Mouse (Mus musculus): ENCODE measurements at regions not wholly inside any gene's neighbourhood (a gene's known extent, or its start where the extent isn't known, plus 50 kb on each side); places are given as distances from the start of the nearest gene placed in this dataset.

DNA sequence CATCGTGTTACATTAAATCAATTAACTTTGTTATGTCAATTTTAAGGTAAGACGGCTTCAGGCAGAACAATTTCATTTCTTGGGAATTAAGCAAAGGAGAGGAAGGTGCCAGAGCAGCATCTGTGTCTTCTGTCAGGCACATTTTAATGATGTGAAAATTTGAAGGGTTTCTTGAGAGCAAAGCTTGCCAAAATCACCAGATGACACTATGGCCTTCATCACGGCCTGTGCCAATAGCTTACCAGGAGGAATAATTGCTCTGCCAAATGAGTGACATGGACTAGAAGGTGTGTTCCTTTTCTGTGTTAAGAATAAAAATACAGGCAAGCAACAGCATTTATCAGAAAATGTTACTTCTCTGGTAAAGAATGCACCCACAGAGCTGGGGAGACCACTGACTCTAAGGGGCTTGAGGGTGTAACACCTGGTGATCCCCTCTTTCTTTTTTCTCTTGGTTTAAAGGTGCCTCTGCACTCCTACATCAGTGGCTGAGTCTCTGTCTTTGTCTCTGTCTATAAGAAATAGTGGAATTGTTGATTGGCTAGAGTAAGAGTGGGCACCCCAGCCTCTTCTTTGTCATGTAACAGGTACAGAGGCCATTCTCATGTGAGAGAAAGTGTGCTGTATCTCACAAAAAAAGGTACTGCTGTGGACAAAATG is 856.2 kb upstream of the Chrm3 start:
- H3K36me3 ChIP-seq = no peaks in the 10 kb centered on the region
- H3K9me3 ChIP-seq (replicated peaks) = no peaks in the 10 kb centered on the region
- H3K4me1 ChIP-seq = no peaks in the 10 kb centered on the region
- no peak for DNase-seq (ENCODE audit: low spot score)
- WGBS = 92% methylated on average over 3 of the region's 3 CpGs
- no peak overlapping the region for H3K4me3 ChIP-seq
- no peak overlapping the region for H3K27ac ChIP-seq (replicated peaks)
- no peaks in the 10 kb centered on the region for H3K27me3 ChIP-seq (ENCODE audit: low read depth, poor library complexity, severe bottlenecking)

DNA sequence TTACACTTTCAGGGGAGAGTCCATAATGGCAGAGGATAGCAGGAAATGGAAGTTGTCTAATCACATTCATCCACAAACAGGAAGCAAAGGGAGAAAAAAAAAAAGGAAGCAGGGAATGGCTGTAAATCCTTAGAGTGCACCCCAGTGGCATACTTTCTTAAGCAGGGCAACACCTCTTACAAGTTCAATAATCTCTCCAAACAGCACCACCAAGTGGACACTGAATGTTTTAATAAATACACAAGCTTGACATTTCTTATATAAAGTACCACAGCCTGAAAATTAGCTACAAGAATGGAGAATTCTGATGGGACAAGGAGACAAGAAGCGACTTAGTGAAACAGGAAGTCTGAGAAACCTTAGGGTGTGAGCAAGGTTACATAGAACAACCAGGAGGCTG is 849.5 kb upstream of the Chrm3 start:
- Histone ChIP-seq H3K4me1 (no peaks in the 10 kb centered on the region), H3K27me3 (ENCODE audit: low read depth, poor library complexity, severe bottlenecking) (no peaks in the 10 kb centered on the region), H3K27ac (replicated peaks) (no peak overlapping the region), H3K9me3 (replicated peaks) (peaks cover 3% of the 10 kb centered on the region; the same call in 1 of the 2 replicates), H3K4me3 (no peak overlapping the region), H3K36me3 (no peaks in the 10 kb centered on the region)
- no peak for DNase-seq (ENCODE audit: low spot score)
- 95% methylated on average over 1 of the region's 1 CpGs for WGBS

DNA sequence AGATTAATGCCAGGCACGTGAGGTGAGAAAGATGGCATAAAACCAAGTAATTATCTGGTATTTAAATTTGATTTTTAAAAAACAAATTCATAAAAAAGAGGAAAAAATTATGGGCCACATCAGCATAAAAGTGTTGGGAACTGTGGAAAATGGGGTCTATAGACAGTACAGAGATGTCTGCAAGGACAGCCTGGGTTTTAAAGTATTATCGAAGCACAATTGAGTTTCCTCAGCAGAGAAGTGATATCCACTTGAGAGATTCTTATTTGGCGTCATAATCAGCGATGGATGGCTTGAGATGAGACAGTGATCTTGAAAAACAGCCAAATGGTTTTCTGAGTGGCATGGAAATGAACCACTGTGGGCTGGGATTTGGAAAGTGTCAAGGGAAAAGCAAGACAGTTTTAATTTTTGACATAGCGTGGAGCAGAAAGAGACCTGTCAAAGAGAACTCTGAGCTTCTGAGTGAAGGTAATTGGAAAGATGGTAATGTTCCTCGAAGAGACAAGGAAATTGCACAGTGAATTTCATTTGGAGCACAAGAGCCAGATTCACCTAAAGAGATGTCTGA is 844.7 kb upstream of the Chrm3 start:
- H3K4me1 ChIP-seq = no peaks in the 10 kb centered on the region
- H3K36me3 ChIP-seq = no peaks in the 10 kb centered on the region
- H3K27ac ChIP-seq (replicated peaks) = no peak overlapping the region
- no peak overlapping the region for H3K4me3 ChIP-seq
- no peaks in the 10 kb centered on the region for H3K27me3 ChIP-seq (ENCODE audit: low read depth, poor library complexity, severe bottlenecking)
- 89% methylated on average over 6 of the region's 6 CpGs for WGBS
- peaks cover 3% of the 10 kb centered on the region; the same call in 1 of the 2 replicates for H3K9me3 ChIP-seq (replicated peaks)
- no peak for DNase-seq (ENCODE audit: low spot score)

DNA sequence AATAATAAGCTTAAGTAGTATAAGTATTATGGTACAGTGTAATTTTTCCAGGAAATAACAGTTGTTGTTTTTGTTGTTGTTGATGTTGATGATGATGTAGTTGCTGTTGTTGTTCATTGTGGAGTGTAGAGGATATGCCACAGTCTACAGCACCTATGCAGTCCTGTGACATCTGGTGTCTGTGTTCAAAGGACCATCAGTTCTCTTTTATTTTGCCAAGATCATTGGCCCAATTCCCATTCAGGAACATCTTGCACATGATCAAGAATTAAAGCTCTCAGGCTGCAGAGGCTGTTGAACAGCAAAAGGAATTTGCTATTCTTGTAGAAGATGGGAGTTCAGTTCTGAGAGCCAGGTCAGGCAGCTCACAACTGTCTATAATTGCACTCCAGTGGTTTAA is 841.3 kb upstream of the Chrm3 start:
- H3K4me3 ChIP-seq = no peak overlapping the region
- no peak for DNase-seq (ENCODE audit: low spot score)
- no peaks in the 10 kb centered on the region for H3K9me3 ChIP-seq (replicated peaks)
- no peaks in the 10 kb centered on the region for H3K4me1 ChIP-seq
- H3K27ac ChIP-seq (replicated peaks) = no peak overlapping the region
- no peaks in the 10 kb centered on the region for H3K27me3 ChIP-seq (ENCODE audit: low read depth, poor library complexity, severe bottlenecking)
- no peaks in the 10 kb centered on the region for H3K36me3 ChIP-seq

DNA sequence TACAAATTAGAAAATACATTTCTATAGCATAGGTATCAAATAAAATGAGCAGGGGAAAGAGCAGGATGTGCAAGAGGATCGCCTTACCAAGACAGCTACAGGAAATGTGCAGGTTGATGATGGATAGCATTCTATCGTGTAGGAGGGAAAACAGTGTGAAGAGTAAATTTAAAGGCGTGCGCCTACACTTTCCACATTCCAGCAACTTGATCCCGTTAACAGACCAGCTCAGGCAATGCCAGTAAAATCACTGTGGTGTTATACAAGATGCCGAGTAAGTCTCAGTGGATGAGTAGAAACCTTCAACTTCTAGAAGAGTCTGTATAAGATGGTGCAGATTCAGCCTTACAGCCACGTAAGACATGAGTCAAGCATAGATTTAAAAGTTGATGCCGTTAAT is 831.8 kb upstream of the Chrm3 start:
- Histone ChIP-seq H3K4me3 (no peak overlapping the region), H3K9me3 (replicated peaks) (0 out of 2 replicates have a peak, but pooled peaks cover 2% of the 10 kb centered on the region), H3K27ac (replicated peaks) (no peak overlapping the region), H3K27me3 (ENCODE audit: low read depth, poor library complexity, severe bottlenecking) (no peaks in the 10 kb centered on the region), H3K4me1 (no peaks in the 10 kb centered on the region), H3K36me3 (no peaks in the 10 kb centered on the region)
- 87% methylated on average over 8 of the region's 8 CpGs for WGBS
- DNase-seq (ENCODE audit: low spot score) = no peak

DNA sequence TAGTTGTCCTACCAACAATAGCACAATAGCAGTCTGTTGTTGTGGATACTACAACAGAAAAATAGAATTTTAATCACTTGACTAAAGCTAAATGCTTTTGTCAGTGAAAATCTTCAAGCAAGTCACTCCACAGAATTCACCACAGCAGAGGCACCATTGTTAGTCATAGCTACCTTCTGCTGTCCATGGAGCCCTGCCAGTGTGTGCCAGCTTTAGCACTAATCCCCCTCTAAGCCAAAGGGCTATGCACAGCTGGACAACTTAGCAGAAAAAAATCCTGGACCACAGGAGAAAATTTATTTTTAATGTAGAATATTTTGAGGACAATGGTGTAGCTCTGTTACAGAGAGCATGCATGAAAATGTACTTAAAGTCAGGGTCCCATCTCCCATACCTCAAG is 820.5 kb upstream of the Chrm3 start:
- H3K4me3 ChIP-seq = no peak overlapping the region
- no peak for DNase-seq (ENCODE audit: low spot score)
- H3K36me3 ChIP-seq = no peaks in the 10 kb centered on the region
- H3K4me1 ChIP-seq = no peaks in the 10 kb centered on the region
- no peaks in the 10 kb centered on the region for H3K27me3 ChIP-seq (ENCODE audit: low read depth, poor library complexity, severe bottlenecking)
- no peaks in the 10 kb centered on the region for H3K9me3 ChIP-seq (replicated peaks)
- no peak overlapping the region for H3K27ac ChIP-seq (replicated peaks)

DNA sequence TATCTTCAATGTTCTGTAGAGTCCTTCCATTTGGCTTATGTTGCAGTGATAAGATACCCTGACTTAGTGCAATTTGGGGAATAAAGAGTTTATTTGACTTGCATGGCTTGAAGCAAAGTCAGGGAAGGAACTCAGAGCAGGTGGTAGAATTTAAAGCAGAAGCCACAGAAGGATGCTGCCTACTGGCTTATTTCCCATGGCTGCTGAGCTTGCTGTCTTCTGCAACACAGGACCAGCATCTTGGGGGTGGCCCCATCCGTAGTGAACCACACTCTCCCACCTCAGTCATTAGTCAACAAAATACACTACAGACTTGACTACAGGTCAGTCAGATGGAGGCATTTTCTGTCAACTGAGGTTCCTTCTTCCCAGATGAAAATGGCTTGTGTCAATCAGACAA is 819.7 kb upstream of the Chrm3 start:
- H3K4me3 ChIP-seq = no peak overlapping the region
- no peak for DNase-seq (ENCODE audit: low spot score)
- H3K27me3 ChIP-seq (ENCODE audit: low read depth, poor library complexity, severe bottlenecking) = no peaks in the 10 kb centered on the region
- 93% methylated on average over 1 of the region's 1 CpGs for WGBS
- H3K27ac ChIP-seq (replicated peaks) = no peak overlapping the region
- H3K9me3 ChIP-seq (replicated peaks) = no peaks in the 10 kb centered on the region
- H3K4me1 ChIP-seq = no peaks in the 10 kb centered on the region
- H3K36me3 ChIP-seq = no peaks in the 10 kb centered on the region

DNA sequence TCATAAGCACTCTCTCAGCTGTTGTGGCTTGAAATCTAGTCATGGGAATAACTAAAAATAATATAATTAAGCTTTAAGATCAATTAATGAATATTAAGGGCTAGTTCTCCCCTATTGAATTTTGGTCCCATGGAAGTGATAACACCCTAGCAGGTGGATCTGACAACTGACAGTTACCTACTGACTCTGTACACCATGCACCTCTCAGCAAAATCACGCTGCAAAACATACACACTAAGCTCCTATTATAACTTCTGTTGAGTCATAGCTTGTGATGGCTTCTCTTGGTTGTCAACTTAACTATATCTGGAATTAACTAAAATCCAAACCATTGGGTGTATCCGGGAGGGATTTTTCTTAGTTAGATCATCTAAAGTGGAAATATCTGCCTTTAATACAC is 817.9 kb upstream of the Chrm3 start:
- Histone ChIP-seq H3K4me3 (no peak overlapping the region), H3K36me3 (no peaks in the 10 kb centered on the region), H3K4me1 (no peaks in the 10 kb centered on the region), H3K27me3 (ENCODE audit: low read depth, poor library complexity, severe bottlenecking) (no peaks in the 10 kb centered on the region), H3K9me3 (replicated peaks) (no peaks in the 10 kb centered on the region), H3K27ac (replicated peaks) (no peak overlapping the region)
- no peak for DNase-seq (ENCODE audit: low spot score)
- 89% methylated on average over 2 of the region's 2 CpGs for WGBS

DNA sequence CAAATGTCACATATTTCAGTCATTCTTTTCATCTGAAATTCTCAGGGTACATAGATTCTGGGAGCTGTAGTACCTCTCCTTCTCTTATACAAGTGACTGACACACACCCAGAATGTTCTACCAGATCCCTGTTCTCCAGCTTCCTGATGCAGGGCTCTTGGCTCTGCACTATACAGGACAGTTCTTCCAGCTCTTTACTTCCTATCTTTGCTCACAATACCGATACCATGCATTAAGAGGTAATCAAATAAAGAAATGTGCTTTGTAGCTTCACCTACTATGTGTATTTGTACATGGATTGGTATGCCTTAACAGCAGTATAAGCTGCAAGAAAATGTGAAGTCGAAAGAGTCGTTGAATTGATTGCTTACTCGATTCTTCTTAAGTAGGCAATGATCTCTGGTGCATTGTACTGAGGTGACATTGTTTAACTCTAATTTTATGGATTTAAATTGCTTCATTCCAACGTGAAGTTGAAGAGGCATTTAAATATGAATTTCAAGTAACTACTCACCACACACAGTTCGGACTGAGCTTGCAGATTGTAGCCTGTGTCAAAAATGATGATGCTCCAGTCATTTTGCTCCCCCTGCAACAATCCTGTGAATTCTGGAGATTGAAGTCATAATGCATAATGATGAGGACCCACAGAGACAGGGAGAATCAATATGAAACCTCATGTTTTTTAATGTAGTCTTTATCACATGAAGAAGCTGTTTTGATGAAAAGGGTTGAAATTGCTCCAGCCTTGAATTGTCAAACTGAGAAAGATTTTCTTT is 817.2 kb upstream of the Chrm3 start:
- Histone ChIP-seq H3K4me1 (no peaks in the 10 kb centered on the region), H3K36me3 (no peaks in the 10 kb centered on the region), H3K9me3 (replicated peaks) (no peaks in the 10 kb centered on the region), H3K4me3 (no peak overlapping the region), H3K27me3 (ENCODE audit: low read depth, poor library complexity, severe bottlenecking) (no peaks in the 10 kb centered on the region), H3K27ac (replicated peaks) (no peak overlapping the region)
- WGBS = 87% methylated on average over 6 of the region's 6 CpGs
- DNase-seq (ENCODE audit: low spot score) = no peak

DNA sequence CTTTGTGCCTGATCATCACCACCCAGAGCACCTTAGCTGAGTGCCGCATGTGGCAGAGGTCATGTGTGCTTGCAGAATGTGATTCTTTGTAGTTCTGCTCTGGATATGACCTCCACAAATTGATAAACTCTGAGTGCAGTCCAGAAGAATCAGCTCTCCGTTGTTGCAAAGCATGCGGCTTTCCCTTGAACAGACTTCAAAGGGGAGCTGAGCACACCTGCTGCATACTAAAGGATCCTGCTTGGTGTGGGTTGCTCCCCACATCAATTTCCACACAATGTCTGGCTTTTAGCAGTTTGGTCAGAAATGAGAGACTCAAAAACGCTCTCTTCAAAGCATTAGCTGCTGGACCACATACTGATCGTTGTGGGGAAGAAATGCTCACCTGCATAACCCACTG is 806.5 kb upstream of the Chrm3 start:
- no peak for DNase-seq (ENCODE audit: low spot score)
- Histone ChIP-seq H3K36me3 (no peaks in the 10 kb centered on the region), H3K4me3 (no peak overlapping the region), H3K27ac (replicated peaks) (no peak overlapping the region), H3K27me3 (ENCODE audit: low read depth, poor library complexity, severe bottlenecking) (no peaks in the 10 kb centered on the region), H3K4me1 (no peaks in the 10 kb centered on the region), H3K9me3 (replicated peaks) (no peaks in the 10 kb centered on the region)
- 81% methylated on average over 5 of the region's 5 CpGs for WGBS

DNA sequence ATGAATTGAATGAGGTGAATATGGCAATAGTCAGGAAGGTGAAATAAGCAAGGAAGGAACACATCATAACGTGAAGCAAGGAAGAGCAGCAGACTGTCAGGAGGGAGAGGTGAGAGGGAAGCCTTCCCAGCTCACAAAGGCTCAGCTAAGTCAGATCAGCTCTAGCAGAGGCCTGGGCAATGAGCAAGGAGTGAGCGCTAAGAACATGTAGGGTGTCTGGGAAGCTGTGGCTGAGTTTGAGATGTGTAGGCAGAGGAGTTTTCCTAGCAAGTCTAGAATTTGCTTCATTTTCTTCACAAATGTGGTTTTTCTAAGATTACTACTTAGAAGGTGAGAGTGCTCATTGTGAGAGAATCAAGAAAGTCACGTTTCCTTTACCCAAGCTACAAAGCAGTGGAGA is 803.5 kb upstream of the Chrm3 start:
- Histone ChIP-seq H3K36me3 (no peaks in the 10 kb centered on the region), H3K27ac (replicated peaks) (no peak overlapping the region), H3K9me3 (replicated peaks) (no peaks in the 10 kb centered on the region), H3K27me3 (ENCODE audit: low read depth, poor library complexity, severe bottlenecking) (no peaks in the 10 kb centered on the region), H3K4me1 (no peaks in the 10 kb centered on the region), H3K4me3 (no peak overlapping the region)
- 84% methylated on average over 3 of the region's 3 CpGs for WGBS
- DNase-seq (ENCODE audit: low spot score) = no peak

DNA sequence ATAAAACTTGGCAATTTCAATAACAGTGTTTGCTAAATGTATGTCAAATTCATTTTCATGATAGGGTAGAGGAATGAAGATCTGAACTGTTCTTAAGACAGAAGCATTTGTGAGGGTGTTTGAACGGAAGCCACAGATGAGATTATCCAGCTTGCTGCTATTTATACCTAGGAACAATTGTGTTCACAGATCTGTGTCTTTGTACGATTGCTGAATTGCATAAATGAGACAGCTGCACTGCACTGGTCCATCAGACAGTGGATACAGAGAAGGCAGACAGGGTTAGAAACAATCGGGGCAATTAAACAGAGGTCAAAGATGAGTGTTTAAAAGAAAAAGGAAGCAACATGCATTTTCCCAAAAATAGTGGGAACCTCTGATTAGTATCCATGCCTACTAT is 786.6 kb upstream of the Chrm3 start:
- 81% methylated on average over 3 of the region's 3 CpGs for WGBS
- Histone ChIP-seq H3K4me1 (no peaks in the 10 kb centered on the region), H3K9me3 (replicated peaks) (no peaks in the 10 kb centered on the region), H3K36me3 (no peaks in the 10 kb centered on the region), H3K27me3 (ENCODE audit: low read depth, poor library complexity, severe bottlenecking) (no peaks in the 10 kb centered on the region), H3K27ac (replicated peaks) (no peak overlapping the region), H3K4me3 (no peak overlapping the region)
- DNase-seq (ENCODE audit: low spot score) = no peak

DNA sequence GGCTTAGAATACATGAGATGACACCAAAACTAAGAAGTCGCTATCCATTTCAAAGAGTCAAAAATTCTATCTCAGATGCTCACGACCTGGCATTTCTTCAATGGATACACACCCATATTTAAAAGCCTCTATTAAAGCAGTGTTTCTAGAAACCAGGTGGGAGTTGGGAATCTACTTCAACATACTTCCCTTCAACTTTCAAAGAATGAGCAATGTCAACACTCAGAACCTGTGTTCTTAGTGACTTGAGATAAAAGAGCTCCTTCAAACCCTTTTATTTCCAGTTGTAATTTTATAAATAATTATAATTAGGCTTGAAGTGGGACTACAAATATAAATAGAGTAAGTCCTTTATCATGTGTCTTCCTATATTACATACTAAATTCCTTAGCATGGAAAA is 747.0 kb upstream of the Chrm3 start:
- 90% methylated on average over 2 of the region's 2 CpGs for WGBS
- no peak for DNase-seq (ENCODE audit: low spot score)
- Histone ChIP-seq H3K36me3 (no peaks in the 10 kb centered on the region), H3K4me3 (no peak overlapping the region), H3K27ac (replicated peaks) (no peak overlapping the region), H3K27me3 (ENCODE audit: low read depth, poor library complexity, severe bottlenecking) (no peaks in the 10 kb centered on the region), H3K4me1 (no peaks in the 10 kb centered on the region), H3K9me3 (replicated peaks) (no peaks in the 10 kb centered on the region)
